Mouse (Mus musculus) 3134 (cell line): Measurements from ENCODE around the gene Pigv.
"Not testable (repeated sequence)": the region's sequence is repeated elsewhere in the genome, so short reads cannot be mapped to it uniquely, and the experiment has no call there.

ENCODE experiments used
- DNase-seq: peaks from one replicate; pipeline ENCODE4 v3.0.0-alpha.2; 2011; ENCODE audit warnings: low spot score; ENCODE audit not compliant: insufficient read length; ENCODE audit errors: extremely low read depth

The Pigv gene

DNA sequence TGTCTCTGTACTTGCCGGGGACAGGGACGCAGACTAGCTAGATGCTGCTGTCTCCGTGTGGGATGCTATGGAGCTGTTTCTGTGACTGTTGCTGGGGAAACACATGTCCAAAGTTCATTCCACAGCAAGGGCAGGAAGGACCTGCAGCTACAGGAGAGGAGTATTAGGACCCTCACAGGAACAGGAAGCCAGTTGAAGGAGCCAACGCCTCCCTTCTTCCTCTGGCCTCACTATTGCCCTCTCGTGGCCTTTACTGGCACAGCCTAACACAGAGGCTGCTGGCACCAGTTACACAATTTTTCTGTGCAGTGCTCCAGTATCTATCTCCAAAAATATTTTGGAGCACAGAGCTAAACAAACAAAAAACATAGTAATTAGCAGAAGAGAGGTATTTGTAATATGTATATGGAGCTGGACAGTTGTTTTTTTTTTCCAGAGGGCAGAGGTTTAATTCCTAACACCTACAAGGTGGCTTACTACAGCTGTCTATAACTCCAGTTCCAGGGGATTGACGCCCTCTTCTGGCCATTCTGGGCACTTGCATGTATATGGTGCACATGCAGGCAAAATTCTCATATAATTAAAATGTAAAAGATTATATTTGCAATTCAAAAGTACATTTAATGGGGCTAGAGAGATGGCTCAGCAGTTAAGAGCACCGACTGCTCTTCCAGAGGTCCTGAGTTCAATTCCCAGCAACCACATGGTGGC, 22.3 kb downstream of the Pigv start, which contains the start of gene Zdhhc18:
Zdhhc18 (minus strand) TSS at position 166 of the 711 bp plus-strand sequence.
- peak; percentile 36 for DNase-seq

DNA sequence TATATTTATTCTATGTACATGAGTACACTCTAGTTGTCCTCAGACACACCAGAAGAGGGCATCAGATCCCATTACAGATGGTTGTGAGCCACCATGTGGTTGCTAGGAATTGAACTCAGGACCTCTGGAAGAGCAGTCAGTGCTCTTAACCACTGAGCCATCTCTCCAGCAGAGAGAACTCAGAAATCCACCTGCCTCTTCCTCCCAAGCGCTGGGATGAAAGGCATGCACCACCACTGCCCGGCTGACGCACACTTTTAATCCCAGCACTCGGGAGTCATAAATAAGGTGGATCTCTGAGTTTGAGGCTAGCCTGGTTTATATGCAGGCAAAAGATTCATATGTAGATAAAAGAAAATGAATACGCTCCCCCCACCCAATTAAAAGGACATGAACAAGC, 23.0 kb downstream of the Pigv start:
- not testable (repeated sequence) for DNase-seq

DNA sequence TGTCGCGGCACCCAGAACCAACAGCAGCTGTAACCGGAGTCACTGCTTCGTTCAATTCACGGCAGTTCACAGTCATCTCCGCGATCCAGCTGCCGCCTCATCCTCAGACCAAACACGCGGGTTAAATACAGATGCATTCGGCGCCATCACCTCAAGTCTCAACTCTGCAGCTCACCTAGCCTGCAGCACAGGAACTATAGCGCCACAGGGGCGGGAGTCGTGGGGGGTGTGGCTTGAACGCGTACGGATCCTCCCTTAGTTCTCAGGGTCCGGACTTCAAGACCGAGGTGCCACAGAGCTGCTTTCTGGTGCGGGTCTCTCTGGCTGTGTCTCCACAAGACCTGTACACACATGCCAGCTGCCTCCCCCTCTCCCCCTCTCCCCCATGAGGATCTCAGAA, 26.8 kb downstream of the Pigv start:
- no peak for DNase-seq

DNA sequence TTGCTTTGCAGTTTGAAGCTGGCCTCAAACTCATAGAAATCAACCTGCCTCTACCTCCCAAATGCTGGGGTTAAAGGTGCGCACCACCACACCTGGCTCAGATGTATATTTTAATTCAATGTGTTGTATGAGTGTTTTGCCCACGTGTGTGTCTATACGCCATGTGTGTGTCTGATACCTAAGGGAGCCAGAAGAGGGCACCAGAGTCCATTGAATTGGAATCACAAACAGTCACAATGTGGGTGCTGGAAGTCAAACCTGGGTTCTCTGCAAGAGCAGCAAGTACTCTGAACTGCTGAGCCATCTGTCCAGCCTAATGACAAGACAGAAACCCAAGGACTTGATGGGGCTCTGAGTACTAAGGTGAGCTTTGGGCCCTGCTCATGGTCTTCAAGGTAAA, 27.3 kb downstream of the Pigv start:
- no peak for DNase-seq

DNA sequence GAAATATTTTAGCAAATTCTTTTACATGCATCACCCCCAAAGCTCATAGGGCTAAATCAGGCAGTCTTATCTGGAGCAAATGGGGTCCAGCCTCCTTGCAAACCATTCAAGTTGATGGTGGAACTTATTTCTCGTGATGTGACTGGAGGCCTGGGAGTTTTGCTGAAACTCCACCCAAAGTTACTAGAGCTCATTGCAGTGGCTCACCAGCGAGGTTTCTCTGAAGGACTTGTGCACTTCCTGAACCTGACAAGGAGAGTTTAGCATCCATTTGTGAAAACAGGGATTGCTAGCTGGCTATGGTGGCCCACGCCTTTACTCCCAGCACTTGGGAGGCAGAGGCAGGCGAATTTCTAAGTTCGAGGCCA, 38.4 kb downstream of the Pigv start:
- DNase-seq, result no peak

DNA sequence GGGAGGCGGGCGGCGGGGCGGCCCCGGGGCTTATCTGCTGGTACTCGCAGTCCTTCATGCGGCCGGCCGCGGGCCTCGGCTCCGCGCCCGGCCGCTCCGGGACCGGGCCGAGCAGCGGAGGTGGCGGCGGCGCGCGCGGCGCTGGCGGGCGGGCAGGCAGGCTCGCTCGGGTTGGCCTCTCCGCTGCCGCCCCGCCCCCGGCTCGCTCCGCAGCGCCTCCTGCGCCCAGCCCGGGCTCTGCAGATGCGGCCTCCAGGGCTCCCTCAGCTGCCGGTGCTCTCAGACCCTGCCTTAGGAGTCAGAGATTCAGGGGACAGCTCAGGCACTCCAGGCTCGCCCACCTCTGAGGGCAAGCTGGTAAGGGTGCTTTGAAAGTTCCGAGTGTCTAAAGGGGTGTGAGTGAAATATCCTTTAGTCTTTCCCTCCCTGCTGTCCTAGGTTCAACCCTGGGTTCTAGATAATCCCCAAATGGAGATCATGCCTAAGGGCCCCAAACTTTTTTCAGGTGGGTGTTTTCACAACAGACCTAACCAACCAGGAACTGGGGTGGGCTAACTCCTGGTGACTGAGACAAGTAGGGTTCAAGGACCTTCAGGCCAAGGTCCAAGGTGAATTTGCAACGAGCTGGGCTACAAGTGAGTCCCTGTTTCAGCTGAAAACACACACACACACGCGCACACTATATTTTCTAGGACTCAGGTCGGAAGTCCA, 39.0 kb downstream of the Pigv start:
- DNase-seq, result peak; percentile 81

DNA sequence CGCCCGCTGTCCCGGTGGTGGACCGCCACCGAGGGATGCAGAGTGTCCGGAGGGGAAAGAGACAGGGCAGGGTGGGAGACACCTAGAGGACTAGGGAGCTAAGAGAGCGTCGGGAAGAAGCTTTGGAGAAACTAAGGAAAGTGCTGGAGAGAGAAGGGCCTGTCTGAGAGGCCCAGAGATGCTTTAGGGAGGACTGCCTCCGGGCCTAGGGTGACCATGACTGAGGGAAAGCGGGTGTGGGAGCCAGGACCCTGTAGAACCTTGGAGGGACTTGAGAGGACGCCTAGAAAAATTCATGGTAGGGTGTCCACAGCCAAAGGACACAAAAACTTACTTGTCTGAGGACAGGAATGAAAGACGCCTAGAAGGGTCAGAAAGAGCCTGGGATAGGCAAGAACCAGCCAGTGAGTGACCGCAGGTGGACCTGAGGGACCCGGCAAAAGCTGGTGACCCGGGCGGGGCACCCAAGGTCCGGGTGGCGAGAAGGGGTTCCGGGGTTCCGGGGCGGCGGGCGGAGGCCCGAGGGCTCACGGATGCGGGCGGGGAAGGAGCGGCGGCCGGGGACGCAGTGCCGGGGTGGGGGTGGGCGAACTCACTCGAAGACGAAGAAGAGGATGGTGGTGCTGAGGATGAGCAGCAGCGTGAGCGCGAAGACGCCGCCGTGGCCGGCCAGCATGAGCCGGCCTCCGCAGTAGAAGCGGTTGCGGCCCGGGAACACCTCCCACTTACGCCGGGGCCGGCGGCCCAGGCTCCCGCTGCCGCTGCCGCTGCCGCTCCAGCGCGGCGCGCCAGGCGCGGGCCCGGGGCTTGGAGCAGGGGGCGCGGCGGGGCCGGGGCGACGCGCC, 39.7 kb downstream of the Pigv start:
- peak; percentile 50 for DNase-seq

DNA sequence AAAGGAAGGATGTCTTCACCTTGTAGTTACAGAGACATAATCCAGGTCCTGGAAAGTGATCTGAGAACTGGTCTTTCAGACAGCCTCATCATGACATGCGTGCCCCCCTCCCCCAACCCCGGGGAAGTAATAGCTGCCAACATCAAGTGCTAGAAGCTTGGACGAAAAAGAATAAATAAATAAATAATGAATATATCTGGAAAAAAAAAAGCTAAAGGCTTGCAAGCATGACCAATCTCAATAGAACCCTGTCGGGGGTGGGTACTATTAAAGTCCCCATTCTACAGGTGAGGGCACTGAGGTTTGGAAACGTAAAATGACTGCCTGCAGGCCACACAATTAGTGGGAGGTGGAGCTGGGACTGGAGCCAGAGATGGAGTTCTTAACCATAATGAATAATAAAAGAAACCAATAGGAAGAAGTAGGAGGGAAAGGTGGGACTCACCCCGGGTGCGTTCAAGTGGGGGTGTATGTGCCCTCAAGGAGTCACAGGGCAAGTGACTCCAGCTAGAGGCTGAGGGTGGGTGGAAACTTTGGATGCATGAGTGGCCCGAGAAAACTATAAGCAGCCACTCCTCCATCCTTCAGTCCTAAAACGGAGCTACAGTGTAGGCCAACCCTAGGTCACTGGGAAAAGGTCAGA, 40.6 kb downstream of the Pigv start:
- peak; percentile 44 for DNase-seq

DNA sequence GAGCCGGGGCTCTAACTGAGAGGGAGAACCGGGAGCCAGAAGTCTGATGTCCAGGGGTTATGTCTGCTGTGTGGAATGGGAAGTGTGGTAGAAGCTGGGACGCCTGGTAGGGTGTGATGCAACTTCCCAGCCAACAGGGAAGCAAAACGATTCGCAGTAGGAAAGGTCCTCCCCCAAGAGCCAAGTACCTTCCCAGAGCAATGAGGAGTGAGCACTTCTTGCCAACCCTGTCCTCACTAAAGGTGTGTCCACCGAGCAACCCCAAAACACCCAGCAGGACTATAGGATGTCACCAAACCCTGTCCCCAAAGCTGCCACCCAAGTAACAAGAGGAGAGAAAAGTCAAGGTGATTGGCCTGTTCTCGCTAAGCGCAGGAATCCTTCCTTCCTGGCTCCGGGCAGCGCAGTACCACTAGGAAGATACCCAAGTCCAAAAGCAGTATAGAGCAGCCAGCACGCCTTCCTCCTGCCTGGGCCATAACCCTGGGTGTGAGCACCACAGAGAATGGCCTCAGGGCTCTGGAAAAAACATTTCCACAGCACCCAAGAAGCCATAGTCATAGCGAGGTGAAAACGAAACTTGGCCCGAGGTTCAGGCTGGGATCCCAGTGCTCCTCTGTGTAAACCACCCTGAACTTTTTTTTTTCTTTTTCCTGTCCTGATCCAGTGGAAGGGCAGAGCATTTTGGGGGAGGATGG, 41.2 kb downstream of the Pigv start:
- DNase-seq, result peak; percentile 37

DNA sequence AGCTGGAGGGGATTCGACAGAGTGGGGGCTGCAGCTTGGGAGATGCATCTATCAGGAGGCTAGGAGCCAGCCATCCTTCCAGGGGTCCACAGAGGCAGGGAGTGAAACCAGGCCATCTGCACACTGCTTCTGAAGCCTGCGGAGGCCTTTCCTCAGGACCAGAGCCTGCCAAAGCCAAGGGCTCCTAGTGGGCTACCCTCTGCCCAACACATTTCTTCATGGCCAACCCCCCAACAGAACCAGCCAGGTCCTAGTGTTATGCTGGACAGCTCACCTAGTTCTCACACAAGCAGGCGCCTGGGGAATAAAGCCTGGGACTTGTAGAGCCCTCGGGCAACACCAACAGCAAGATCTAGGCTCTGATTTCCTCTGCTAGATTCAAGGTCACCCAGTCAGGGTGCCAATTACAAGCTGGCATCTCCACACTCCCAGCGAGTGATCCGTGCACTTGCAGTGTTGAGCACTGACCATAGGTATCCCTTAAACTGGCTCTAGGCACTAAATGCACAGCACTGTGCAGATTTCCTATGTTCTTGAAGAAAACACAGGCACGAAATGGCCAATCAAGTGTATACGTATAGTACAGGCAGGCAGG, 42.0 kb downstream of the Pigv start:
- no peak for DNase-seq

DNA sequence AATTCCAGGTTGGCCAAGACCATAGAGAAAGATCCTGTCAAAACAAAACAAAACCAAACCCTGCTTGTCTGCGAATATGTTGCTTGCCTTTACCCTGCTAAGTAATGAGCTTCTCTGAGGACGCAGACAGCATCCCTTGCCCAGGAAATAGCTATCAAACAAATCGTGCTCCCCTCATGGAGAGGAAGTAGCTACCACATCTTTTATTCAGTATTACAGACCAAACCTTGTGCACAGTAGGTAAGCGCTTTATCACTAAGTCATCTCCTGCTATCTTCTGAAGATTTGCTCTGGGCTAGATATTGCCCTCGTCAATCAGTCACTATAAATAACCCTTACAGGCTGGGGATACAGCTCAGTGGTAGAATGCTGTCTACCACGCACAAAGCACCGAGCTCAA, 43.3 kb downstream of the Pigv start:
- DNase-seq, result no peak

DNA sequence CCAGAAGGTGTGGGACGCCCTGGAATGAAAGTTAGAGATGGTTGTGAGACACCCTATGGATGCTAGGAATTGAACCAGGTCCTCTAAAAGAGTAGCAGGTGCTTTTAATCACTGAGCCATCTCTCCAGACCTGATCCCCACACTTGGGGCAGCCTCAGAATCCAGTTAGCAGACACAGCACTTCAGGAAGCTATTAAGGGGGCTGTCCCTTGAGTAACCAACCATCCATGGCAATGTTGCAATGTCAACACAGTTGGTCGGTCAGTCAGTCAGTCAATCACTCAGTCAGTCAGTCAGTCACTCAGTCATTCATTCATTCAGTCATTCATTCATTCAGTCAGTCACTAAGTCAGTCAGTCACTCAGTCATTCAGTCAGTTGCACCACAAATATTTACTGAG, 43.9 kb downstream of the Pigv start:
- DNase-seq, result no peak

DNA sequence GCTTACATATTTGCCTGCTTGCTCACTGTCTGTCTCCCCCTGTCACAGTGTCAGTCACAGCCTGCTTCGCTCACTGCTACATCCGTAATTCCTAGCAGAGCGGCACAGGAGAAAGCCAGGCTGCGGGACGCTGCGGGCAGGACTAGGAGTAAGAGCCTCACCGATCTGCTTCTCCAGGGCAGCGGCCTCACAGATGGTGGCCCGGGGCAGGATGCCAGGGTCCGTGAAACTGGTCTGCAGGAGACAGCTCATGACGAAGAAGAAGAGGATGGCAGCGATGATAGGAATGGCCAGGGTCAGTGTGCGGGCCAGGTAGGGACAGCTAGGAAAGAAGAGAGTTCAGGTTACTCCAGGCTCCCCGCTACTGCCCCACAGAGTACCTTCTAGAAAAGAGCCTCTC, 45.4 kb downstream of the Pigv start:
- DNase-seq, result no peak

DNA sequence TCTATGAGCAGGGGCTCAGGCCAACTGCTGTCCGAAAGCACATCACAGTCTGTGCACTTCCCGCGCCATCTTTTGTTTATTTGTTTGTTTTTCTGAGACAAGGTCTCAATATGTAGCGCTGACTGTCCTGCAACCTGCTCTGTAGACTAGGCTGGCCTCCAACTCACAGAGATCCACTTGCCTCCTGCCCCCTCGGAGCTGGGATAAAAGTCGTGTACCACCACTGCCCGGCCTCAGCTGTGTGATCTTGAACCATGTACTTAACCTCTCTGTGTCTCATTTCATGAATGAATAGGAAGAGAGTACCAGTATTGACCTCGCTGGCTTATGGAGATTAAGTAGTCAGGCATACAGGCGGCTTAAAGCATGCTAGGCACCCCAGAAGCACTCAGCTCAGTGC, 45.8 kb downstream of the Pigv start:
- DNase-seq, result no peak

DNA sequence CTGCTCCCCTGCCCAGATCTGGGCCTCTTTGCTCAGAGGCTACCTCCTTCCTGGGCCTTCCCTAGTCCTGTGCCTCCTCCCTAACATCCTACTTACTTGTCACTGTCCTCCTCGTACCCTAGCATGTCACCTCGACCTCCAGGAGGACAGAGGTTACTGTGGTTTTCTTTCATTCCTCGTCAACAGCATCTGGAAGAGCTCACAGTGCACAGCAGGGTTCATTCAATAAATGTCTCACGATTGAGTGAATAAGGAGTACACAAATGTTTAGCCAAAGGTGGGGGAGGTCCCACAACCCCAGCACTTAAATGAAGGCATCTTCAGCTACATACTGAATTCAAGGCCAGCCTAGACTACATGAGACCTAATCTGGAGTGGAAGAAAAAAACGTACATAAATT, 46.2 kb downstream of the Pigv start:
- no peak for DNase-seq

DNA sequence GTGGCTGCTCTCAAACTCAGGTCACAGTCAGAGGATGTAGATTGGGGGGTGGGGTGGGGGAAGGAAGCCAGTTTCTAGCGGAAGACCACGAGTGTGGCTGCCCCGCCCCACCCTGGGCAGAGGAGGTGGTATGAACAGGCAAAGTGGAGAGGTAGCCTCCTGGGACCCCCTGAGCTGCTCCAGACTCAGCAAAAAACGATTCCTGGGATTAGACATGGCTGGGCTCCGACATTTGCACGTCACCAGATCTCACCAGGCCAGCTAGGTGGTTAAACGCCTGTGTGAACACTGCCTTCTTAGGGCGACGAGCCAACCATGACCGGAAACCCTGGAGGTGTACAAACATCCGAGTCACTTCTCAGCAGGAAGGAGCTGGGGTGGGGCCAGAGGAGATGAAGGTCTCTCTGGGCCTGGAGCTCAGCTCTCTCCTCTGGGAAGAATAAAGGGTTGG, 46.8 kb downstream of the Pigv start:
- peak; percentile 24 for DNase-seq

DNA sequence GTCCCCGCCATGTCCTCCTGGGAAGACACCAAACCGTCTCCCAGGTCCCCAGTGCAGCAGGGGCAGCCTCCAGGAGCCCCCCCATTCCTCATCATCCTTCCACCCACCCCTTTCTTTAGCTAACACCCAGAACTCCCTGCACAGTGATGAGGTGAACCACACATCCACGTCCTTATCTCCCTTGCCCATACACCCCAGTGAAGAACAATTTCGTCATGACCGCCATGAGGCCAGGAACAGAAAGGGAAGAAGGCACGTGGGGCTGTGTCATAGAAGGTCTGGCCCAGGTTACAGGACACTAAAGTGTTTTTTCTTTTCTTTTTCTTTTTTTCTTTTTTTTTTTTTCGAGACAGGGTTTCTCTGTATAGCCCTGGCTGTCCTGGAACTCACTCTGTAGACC, 47.6 kb downstream of the Pigv start:
- no peak for DNase-seq

DNA sequence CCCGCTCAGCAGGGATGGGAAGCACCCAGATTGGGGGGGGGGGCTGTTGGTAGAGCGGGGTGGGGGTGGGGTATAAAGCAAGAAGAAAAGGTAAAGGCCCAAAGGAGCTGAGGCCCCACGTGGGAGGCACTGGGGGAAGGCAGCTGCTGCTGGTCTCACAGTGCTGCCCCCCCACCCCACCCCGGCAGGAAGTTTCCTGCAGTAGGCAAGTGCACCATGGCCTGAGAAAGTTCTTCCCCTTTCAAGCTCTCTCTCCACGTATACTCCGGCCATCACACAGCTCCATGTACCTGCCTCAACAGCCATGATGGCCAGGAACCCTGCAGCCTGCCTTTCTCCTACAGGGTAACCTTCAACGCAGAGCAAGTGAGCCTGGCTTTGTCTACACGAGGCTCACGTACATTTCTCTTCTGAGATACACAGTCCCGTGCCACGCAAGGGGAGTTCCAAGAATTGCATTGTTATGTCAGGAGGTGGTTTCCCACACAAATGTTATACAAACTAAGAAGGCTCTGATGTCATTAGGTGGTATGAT, 50.2 kb downstream of the Pigv start:
- no peak for DNase-seq

DNA sequence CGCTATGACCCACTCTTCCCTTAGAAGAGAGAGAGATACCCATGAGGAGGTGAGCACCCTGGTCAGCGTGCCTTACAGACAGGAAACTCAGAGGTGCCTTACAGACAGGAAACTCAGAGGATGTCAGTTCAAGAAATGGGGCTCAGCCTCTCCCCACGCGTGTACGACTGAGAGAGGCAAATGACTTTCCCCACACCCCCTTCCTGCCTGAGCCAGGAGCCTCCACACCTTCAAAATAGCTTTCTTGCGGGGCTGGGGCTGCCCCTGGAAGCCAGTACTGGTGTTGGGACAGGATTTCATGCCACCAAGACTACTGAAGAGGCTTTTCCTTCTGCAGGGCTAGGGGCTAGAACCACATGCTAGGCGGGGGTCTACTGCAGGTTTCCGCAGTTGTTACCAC, 51.8 kb downstream of the Pigv start:
- DNase-seq, result no peak
